Mouse (Mus musculus) A20 (cell line): ENCODE measurements around the gene Eml3.

Experiments
- DNase-seq: peaks from one replicate; pipeline ENCODE4 v3.0.0-alpha.2; 2011; ENCODE audit warnings: low read depth, low spot score

Gene Eml3

DNA sequence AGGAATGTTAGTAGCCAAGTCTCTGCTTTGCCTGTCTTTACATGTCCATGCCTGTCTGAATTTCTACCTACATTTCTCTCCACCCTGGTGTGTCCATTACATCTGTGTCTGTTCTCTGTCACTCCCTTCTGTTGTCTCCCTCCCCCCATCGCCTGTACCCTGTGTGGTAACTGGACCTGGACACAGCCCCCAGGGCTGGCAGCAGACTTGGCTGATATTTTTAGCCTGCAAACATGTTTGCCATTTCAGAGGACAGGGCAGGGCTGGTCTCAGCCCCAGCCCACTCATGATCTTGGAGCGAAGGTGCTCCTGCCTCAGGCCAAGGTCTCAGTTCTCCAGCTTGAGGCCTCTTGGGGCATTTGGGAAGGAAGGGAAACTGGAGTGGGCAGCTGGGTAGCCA, 58.5 kb downstream of the Eml3 start:
- no peak for DNase-seq

GRCm38 (mm10) chr19:8988346-8989065, 59.2 kb downstream of the Eml3 start:
- DNase-seq, result no peak

GRCm38 (mm10) chr19:8989066-8989566, 59.8 kb downstream of the Eml3 start, which contains the start of gene Ahnak:
Ahnak (plus strand) TSS chr19:8989284.
- DNase-seq, result peak; percentile 19

DNA sequence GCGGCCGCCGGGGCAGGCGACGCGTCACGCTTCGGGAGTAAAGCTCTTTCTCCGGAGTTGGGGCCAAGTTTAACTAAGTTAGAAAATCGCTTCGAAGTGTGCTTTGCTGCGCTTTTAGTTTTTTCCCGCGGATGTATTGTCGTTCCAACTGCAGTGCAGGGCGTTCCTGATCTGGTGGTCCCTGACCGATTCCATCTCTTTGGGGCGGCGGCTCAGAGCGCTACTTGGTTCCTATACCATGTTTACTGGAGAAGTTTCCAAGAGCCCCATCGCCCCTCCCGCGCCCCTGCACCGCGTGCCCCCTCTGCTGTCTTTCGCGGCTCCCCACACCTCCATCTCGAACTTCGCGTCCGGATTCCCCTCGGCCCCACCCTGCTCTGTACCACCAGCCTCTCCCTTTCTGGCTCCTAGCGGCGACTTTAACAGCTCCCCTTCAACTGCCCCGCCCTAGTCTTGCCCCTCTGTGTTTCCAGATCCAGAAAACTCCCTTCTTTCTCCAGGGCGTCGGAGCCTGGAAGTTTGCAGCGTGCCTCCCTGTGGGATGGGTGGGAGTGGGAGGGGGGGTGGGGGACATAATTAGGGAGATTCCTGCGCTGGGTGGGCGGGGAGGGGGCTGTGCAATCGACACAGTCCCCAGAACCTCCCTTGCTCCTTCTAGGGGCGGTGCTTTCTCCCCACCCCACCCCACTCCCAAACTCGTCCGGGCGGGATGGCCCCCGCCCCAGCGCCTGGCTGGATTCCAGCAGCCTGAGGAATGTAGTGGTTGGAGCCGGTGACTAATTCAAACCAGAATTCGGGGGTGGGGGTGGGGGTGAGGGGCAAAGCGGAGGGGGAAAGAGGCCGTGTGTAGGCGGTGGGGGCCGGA, 60.4 kb downstream of the Eml3 start:
- peak; percentile 25 for DNase-seq

DNA sequence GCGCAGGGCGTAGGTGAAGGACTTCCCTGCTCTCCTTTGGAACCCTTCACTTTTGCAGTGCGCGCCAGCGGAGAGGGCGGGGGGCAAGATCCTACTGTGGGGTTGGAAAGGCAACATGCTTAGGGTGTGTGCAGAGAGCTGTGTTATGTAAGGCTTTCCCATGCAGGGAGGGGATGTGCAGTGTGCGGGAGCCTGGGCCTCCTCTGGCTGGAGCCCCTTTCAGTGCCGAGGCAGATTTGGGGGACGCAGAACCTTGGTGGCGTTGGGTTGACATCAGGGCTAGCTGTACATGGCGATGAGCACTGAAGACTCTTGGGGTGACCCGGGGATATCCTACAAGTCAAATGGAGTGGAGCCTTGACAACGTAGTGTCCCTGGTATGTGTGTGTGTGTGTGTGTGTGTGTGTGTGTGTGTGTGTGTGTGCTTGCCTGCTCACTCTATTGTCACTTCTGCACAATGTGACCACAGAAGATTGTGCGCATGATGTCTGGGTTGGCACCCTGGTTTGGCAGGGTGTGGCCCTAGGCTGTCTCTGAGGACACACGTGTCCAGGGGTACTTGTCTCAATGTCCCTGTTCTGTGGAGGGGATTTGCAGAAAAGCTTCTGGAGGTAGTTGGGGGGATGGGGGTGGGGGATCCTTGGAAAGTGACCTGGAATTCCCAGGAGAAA, 61.2 kb downstream of the Eml3 start:
- DNase-seq, result no peak
